Mouse (Mus musculus): ENCODE measurements at regions not wholly inside any gene's neighbourhood (a gene's known extent, or its start where the extent isn't known, plus 50 kb on each side); places are given as distances from the start of the nearest gene placed in this dataset.
A peak's percentile ranks its signal among the peaks of the same experiment; 100 is the strongest.

GRCm38 (mm10) chr10:102636507-102636906 lies 124.5 kb downstream of the Rassf9 start:
- no peak for TF ChIP-seq CTCF (IDR thresholded peaks at IDR 0.05)
- Histone ChIP-seq H3K4me2 (ENCODE audit: low read depth, low read length, poor library complexity, severe bottlenecking) (no peak overlapping the region), H3K4me1 (ENCODE audit: insufficient read depth, low read length) (no peaks in the 10 kb centered on the region), H3K4me3 (ENCODE audit: low read depth, low read length) (no peak overlapping the region), H3K27me3 (ENCODE audit: insufficient read depth, low read length) (no peaks in the 10 kb centered on the region), H3K36me3 (ENCODE audit: insufficient read depth, low read length) (no peaks in the 10 kb centered on the region), H3K9ac (replicated peaks; ENCODE audit: low read length, poor library complexity, severe bottlenecking) (no peak overlapping the region), H3K27ac (ENCODE audit: low read depth, low read length) (no peak overlapping the region), H3K9me3 (ENCODE audit: low read length) (no peaks in the 10 kb centered on the region)
- peak; percentile 6 for DNase-seq (ENCODE audit: low spot score)
- WGBS, result 77% methylated on average over 2 of the region's 2 CpGs
- ATAC-seq (ENCODE audit: low FRiP score), result no peak

DNA sequence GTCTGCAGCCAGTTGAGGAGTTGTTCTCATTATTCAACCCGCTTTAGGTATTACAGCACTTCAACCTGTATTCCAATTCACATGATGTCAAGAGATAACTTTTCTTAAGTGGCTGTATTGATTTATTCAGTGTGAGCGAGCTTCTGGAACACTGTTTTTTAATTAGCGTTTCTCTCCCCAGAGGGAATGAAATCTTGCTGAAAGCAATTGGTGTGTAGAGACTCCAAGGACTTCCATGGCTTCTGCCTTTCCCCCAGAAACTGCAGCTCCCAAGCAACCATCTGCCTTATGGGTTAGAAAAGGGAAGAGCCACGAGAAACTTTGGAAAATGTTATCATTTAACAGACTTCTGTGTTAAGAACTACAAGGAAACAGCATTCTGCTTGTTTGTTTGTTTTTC lies 121.4 kb downstream of the Rassf9 start:
- 70% methylated on average over 4 of the region's 4 CpGs for WGBS
- Histone ChIP-seq H3K4me1 (ENCODE audit: insufficient read depth, low read length) (no peaks in the 10 kb centered on the region), H3K4me3 (ENCODE audit: low read depth, low read length) (no peak overlapping the region), H3K27ac (ENCODE audit: low read depth, low read length) (no peak overlapping the region), H3K36me3 (ENCODE audit: insufficient read depth, low read length) (no peaks in the 10 kb centered on the region), H3K27me3 (ENCODE audit: insufficient read depth, low read length) (no peaks in the 10 kb centered on the region), H3K9ac (replicated peaks; ENCODE audit: low read length, poor library complexity, severe bottlenecking) (no peak overlapping the region), H3K9me3 (ENCODE audit: low read length) (no peaks in the 10 kb centered on the region), H3K4me2 (ENCODE audit: low read depth, low read length, poor library complexity, severe bottlenecking) (no peak overlapping the region)
- ATAC-seq (ENCODE audit: low FRiP score) (no peak), DNase-seq (ENCODE audit: low spot score) (peak; percentile 14)
- no peak for TF ChIP-seq CTCF (IDR thresholded peaks at IDR 0.05)

- no peak overlapping the region for H3K27ac ChIP-seq (ENCODE audit: low read depth, low read length)
- H3K9me3 ChIP-seq (ENCODE audit: low read length), result no peaks in the 10 kb centered on the region
- ATAC-seq (ENCODE audit: low FRiP score) (no peak), DNase-seq (ENCODE audit: low spot score) (no peak)
- no peak for TF ChIP-seq CTCF (IDR thresholded peaks at IDR 0.05)
- H3K4me3 ChIP-seq (ENCODE audit: low read depth, low read length), result no peak overlapping the region
- no peaks in the 10 kb centered on the region for H3K36me3 ChIP-seq (ENCODE audit: insufficient read depth, low read length)
- no peaks in the 10 kb centered on the region for H3K27me3 ChIP-seq (ENCODE audit: insufficient read depth, low read length)
- H3K4me1 ChIP-seq (ENCODE audit: insufficient read depth, low read length), result no peaks in the 10 kb centered on the region
- H3K4me2 ChIP-seq (ENCODE audit: low read depth, low read length, poor library complexity, severe bottlenecking), result no peak overlapping the region
- H3K9ac ChIP-seq (replicated peaks; ENCODE audit: low read length, poor library complexity, severe bottlenecking), result no peak overlapping the region
Observed at GRCm38 (mm10) chr10:102628609-102629008, 116.6 kb downstream of the Rassf9 start.

- no peak overlapping the region for H3K9ac ChIP-seq (replicated peaks; ENCODE audit: low read length, poor library complexity, severe bottlenecking)
- DNase-seq (ENCODE audit: low spot score), result no peak
- TF ChIP-seq CTCF (IDR thresholded peaks at IDR 0.05), result no peak
- no peaks in the 10 kb centered on the region for H3K36me3 ChIP-seq (ENCODE audit: insufficient read depth, low read length)
- WGBS, result 85% methylated on average over 3 of the region's 3 CpGs
- H3K9me3 ChIP-seq (ENCODE audit: low read length), result no peaks in the 10 kb centered on the region
- no peak overlapping the region for H3K4me2 ChIP-seq (ENCODE audit: low read depth, low read length, poor library complexity, severe bottlenecking)
- no peak overlapping the region for H3K4me3 ChIP-seq (ENCODE audit: low read depth, low read length)
- no peak overlapping the region for H3K27ac ChIP-seq (ENCODE audit: low read depth, low read length)
- H3K27me3 ChIP-seq (ENCODE audit: insufficient read depth, low read length), result no peaks in the 10 kb centered on the region
- ATAC-seq (ENCODE audit: low FRiP score), result no peak
- H3K4me1 ChIP-seq (ENCODE audit: insufficient read depth, low read length), result no peaks in the 10 kb centered on the region
Observed at GRCm38 (mm10) chr10:102623895-102624294, 111.9 kb downstream of the Rassf9 start.

- no peaks in the 10 kb centered on the region for H3K36me3 ChIP-seq (ENCODE audit: insufficient read depth, low read length)
- WGBS, result 74% methylated on average over 2 of the region's 2 CpGs
- H3K27me3 ChIP-seq (ENCODE audit: insufficient read depth, low read length), result no peaks in the 10 kb centered on the region
- H3K27ac ChIP-seq (ENCODE audit: low read depth, low read length), result no peak overlapping the region
- ATAC-seq (ENCODE audit: low FRiP score), result no peak
- H3K9me3 ChIP-seq (ENCODE audit: low read length), result no peaks in the 10 kb centered on the region
- no peak overlapping the region for H3K4me2 ChIP-seq (ENCODE audit: low read depth, low read length, poor library complexity, severe bottlenecking)
- peak; percentile 36 for TF ChIP-seq CTCF (IDR thresholded peaks at IDR 0.05)
- no peak for DNase-seq (ENCODE audit: low spot score)
- H3K4me1 ChIP-seq (ENCODE audit: insufficient read depth, low read length), result no peaks in the 10 kb centered on the region
- no peak overlapping the region for H3K9ac ChIP-seq (replicated peaks; ENCODE audit: low read length, poor library complexity, severe bottlenecking)
- H3K4me3 ChIP-seq (ENCODE audit: low read depth, low read length), result no peak overlapping the region
Observed at GRCm38 (mm10) chr10:102622583-102623008, 110.6 kb downstream of the Rassf9 start.

GRCm38 (mm10) chr10:102618711-102619110 lies 106.7 kb downstream of the Rassf9 start:
- no peak overlapping the region for H3K9ac ChIP-seq (replicated peaks; ENCODE audit: low read length, poor library complexity, severe bottlenecking)
- no peak overlapping the region for H3K27ac ChIP-seq (ENCODE audit: low read depth, low read length)
- H3K4me2 ChIP-seq (ENCODE audit: low read depth, low read length, poor library complexity, severe bottlenecking), result no peak overlapping the region
- H3K4me3 ChIP-seq (ENCODE audit: low read depth, low read length), result no peak overlapping the region
- no peaks in the 10 kb centered on the region for H3K9me3 ChIP-seq (ENCODE audit: low read length)
- DNase-seq (ENCODE audit: low spot score) (no peak), ATAC-seq (ENCODE audit: low FRiP score) (no peak)
- H3K27me3 ChIP-seq (ENCODE audit: insufficient read depth, low read length), result no peaks in the 10 kb centered on the region
- H3K36me3 ChIP-seq (ENCODE audit: insufficient read depth, low read length), result no peaks in the 10 kb centered on the region
- TF ChIP-seq CTCF (IDR thresholded peaks at IDR 0.05), result no peak
- no peaks in the 10 kb centered on the region for H3K4me1 ChIP-seq (ENCODE audit: insufficient read depth, low read length)
- 81% methylated on average over 2 of the region's 2 CpGs for WGBS

All from midbrain, postnatal 0 days (tissue).